Mouse (Mus musculus) erythroblast, embryonic 14.5 days (primary cell): ENCODE data around the gene Tenm4. TPM values are rescaled to one million over a fixed set of nuclear protein-coding genes. Genes with fewer than 3 reads are reported as not detected.
"Not testable (repeated sequence)": the region's sequence is repeated elsewhere in the genome, so short reads cannot be mapped to it uniquely, and the experiment has no call there.

ENCODE experiments used
- H3K27me3 ChIP-seq: 2 replicates; pipeline ENCODE4 v1.6.1; 2012; ENCODE audit warnings: inconsistent platforms; ENCODE audit not compliant: control insufficient read depth
- H3K36me3 ChIP-seq: 2 replicates; pipeline ENCODE4 v1.6.1; 2012; ENCODE audit warnings: mild to moderate bottlenecking, inconsistent platforms; ENCODE audit not compliant: control insufficient read depth
- H3K4me1 ChIP-seq: 2 replicates; pipeline ENCODE4 v1.6.1; 2012; ENCODE audit warnings: inconsistent platforms; ENCODE audit not compliant: control insufficient read depth
- H3K4me3 ChIP-seq: replicated peaks from 2 replicates; pipeline ENCODE3; 2012; ENCODE audit warnings: moderate library complexity, mild to moderate bottlenecking, inconsistent platforms
- H3K9me3 ChIP-seq: 2 replicates; pipeline ENCODE4 v1.6.1; 2012; ENCODE audit warnings: low read length, inconsistent platforms, mixed read lengths; ENCODE audit not compliant: control insufficient read depth
- GATA1 ChIP-seq: IDR thresholded peaks from 2 replicates; pipeline ENCODE4 v1.6.1; 2012; ENCODE audit warnings: low read length, inconsistent platforms, mixed read lengths
- TAL1 ChIP-seq: IDR thresholded peaks from 3 replicates; pipeline ENCODE4 v1.6.1; 2012; ENCODE audit warnings: low read length, inconsistent platforms, mixed read lengths
- polyA plus RNA-seq: library from polyadenylated mRNA; stranded (reverse); fragments of >175 nt; gene quantifications from 2 replicates; pipeline ENCODE4 v1.2.3, GENCODE M21; 2012

The Tenm4 gene
- polyA plus RNA-seq, 1 experiment: not detected

DNA sequence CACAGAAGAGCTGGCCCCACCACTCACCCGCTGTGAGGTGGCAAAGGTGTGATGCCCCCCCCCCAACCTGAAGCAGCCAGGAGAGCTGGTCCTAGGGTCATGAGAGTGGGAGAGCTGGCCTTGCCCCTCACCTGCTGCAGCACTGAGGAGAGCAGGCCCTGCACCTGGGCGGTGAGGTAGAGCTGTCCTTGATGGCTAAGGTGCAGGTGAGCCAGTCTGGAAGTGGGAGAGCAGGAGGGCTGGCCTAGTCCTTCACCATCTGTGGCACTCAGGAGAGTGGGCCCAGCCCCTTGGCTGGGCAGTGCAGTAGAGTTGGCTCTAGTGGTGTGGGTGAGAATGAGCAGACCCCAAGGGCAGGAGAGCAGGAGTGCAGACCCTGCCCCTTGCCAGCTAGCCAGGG is 751.9 kb downstream of the Tenm4 start:
- no peaks in the 10 kb centered on the region for H3K36me3 ChIP-seq
- H3K4me1 ChIP-seq: no peaks in the 10 kb centered on the region
- H3K4me3 ChIP-seq: no peak overlapping the region
- TF ChIP-seq GATA1 (no peak), TAL1 (no peak)
- H3K27me3 ChIP-seq: no peaks in the 10 kb centered on the region
- no peaks in the 10 kb centered on the region for H3K9me3 ChIP-seq

GRCm38 (mm10) chr7:96943715-96944377 is 772.8 kb downstream of the Tenm4 start:
- H3K4me3 ChIP-seq: no peak overlapping the region
- H3K4me1 ChIP-seq: no peaks in the 10 kb centered on the region
- H3K36me3 ChIP-seq: no peaks in the 10 kb centered on the region
- TF ChIP-seq TAL1 (no peak), GATA1 (no peak)
- H3K9me3 ChIP-seq: peaks cover 2% of the 10 kb centered on the region; the same call in 1 of the 2 replicates
- peaks cover 11% of the 10 kb centered on the region for H3K27me3 ChIP-seq

- not testable (repeated sequence) for H3K9me3 ChIP-seq, H3K4me3 ChIP-seq, H3K27me3 ChIP-seq, H3K36me3 ChIP-seq, H3K4me1 ChIP-seq
Observed at GRCm38 (mm10) chr7:96946501-96946900, 775.5 kb downstream of the Tenm4 start.

GRCm38 (mm10) chr7:96951281-96952051 is 780.4 kb downstream of the Tenm4 start, which contains the start of gene Nars2:
Nars2 (plus strand) TSS chr7:96951505.
- Histone ChIP-seq H3K4me3 (peak within 1 kb of the TSS; percentile 75), H3K36me3 (peaks cover 9% of the 10 kb centered on the region), H3K4me1 (peaks cover 32% of the 10 kb centered on the region), H3K27me3 (peaks cover 7% of the 10 kb centered on the region; the same call in 1 of the 2 replicates), H3K9me3 (no peaks in the 10 kb centered on the region)
- TF ChIP-seq GATA1: no peak
- TF ChIP-seq TAL1: no peak

DNA sequence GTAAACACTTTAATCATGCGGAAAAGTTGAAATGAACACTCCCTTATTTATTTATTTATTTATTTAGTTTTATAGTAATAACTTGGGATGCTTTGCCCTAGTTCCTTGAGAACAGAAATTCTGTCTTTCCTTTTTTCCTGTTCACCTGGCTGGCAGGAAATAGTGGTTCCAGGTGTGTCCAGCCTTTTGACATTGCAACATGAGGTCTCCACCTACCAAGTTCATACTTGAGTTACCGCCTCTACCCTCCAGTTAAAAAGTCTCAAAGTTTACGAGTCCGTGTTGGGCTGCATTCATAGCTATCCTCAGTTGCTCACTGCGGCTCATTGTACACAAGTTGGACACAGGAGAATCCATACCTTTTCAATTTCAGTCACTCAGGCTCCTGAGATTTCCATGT is 781.0 kb downstream of the Tenm4 start:
- peaks cover 15% of the 10 kb centered on the region for H3K36me3 ChIP-seq
- peaks cover 7% of the 10 kb centered on the region; the same call in 1 of the 2 replicates for H3K27me3 ChIP-seq
- H3K4me3 ChIP-seq: peak overlapping the region; percentile 75
- no peaks in the 10 kb centered on the region for H3K9me3 ChIP-seq
- H3K4me1 ChIP-seq: peaks cover 34% of the 10 kb centered on the region
- TF ChIP-seq TAL1 (no peak), GATA1 (no peak)

DNA sequence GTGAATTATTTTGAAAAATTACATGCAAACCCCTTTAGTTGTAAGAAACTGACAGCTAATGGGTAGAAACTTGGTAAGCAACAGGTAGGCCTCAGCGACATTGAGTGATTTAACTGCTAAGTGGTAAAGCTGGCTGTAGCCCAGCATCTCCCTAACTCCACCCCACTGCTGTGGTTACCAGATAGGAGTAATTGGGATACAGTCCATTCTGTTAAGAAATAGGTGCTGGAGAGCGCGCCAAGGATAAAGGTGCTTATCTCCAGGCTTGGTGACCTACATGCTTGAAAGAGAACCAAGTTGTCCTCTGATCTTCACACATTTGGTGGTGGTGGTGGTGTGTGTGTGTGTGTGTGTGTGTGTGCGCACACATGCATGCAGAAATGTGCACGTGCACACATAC is 788.1 kb downstream of the Tenm4 start:
- TF ChIP-seq TAL1 (peak; percentile 64), GATA1 (peak; percentile 33; the same call in 1 of the 2 replicates)
- Histone ChIP-seq H3K27me3 (no peaks in the 10 kb centered on the region), H3K9me3 (no peaks in the 10 kb centered on the region), H3K36me3 (peaks cover 52% of the 10 kb centered on the region), H3K4me3 (no peak overlapping the region), H3K4me1 (peaks cover 27% of the 10 kb centered on the region)
